Mouse (Mus musculus) activated CD4-positive, CD25-positive, alpha-beta regulatory T cell, adult 4 months (primary cell): ENCODE measurements around the gene Arhgap15. TPM values are rescaled to one million over a fixed set of nuclear protein-coding genes. Genes with fewer than 3 reads are reported as not detected.

Experiments used
- ATAC-seq: one replicate; pipeline ENCODE4 v1.8.0; 2017
- polyA plus RNA-seq, 2 experiments: library from polyadenylated mRNA; unstranded; fragments of 100-300 nt; shearing (Covaris generic); gene quantifications; one replicate each; pipeline ENCODE4 v1.2.1; 2017

The Arhgap15 gene
- polyA plus RNA-seq, 2 experiments from 2014 or later: 282 to 347 TPM

DNA sequence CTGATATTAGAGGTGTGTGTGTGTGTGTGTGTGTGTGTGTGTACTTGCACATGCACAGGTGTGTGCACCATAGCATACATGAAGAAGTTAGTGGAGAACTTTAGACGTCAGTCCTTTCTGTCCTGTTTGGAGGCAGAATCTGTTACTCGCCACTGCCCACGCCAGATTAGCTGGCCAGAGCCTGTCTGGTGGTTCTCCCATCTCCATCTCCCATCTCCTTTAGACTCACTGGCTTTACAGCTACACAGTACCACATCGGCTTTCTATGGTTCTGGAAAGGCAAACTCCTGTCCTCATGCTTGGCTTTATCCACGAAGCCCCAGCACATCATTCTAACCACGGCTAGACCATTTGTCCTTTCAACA is 608.2 kb downstream of the Arhgap15 start:
- no peak for ATAC-seq

DNA sequence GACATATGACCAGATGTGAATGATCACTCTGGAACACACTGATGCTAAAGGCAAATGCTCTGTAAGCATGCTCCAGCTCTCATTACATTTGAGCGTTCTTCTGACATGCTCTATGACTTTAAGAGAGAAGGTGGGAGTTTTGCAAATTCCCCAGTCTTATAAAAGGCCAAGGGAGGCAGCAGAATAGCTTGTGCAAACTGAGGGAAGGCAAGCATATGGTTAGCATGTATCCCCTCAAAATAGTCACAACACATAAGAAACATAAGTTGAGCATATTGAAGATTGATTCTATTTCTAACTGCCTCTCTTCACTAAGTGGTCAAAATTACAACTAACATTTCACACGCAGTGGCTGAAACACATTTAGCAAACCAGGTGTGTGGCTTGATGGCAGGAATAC is 631.6 kb downstream of the Arhgap15 start:
- no peak for ATAC-seq

DNA sequence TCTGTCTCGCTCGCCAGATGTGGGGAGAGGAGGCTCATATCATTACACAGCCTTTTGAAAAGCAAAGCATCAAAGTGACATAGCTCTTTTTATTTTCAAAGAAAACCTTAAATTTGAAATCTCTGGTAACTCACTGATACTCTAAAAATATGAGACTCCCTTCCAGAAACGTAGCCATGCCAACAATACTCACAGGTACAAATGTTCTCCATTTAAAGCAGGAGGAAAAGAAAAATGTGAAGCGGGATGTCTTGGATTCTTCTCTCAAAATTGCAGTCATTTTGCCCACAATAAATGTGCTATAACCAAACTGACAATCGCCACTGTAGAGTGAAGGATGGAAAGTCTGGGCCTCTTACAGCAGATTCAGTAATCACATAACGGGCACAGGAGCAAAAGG is 635.9 kb downstream of the Arhgap15 start:
- ATAC-seq: no peak

GRCm38 (mm10) chr2:44389556-44389955 is 640.9 kb downstream of the Arhgap15 start:
- ATAC-seq: no peak

GRCm38 (mm10) chr2:44393789-44394188 is 645.2 kb downstream of the Arhgap15 start:
- ATAC-seq: no peak

DNA sequence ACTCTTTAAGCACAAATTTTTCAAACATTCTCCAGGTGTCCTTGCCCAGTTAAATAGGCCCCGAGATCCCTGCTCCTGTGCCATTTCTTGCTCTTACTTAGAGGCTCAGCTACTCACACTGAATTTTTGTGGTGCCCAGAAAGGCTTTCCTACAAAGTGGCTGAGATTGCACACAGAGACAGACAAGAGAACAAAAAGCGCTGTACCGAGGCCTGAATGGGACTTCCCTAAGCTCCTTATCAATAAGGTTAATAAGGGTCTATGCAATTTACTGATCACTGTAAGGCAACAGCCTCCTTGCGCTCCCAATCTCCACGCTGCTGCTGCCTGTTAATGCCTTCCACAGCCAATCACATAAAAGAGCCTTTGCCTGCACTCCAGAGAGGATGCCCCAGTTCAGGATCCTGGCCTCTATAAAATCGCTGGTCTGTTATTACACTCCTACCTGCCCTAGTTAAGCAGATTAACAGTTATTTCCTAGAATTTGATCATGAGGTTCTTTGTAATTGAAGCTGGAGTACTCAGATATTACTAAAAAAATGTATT is 646.4 kb downstream of the Arhgap15 start:
- ATAC-seq: no peak

DNA sequence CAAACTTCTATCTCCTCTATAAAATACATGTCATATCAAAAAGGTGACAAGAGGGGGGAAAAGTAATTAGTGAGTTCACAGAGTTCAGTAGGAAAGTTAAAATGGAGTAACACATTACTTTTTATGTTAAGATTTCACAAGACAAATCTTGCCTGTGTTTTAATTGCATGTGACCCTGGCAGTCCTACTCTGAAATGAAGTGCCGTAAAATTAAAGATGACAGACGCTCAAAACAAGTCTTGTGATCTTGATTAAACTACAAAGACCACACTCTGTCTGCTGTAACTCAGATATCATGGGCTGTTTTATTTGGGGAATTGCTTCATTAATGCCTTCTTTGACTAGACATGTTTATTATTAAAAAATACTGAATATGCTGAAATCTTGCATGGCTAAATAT is 647.0 kb downstream of the Arhgap15 start:
- no peak for ATAC-seq

GRCm38 (mm10) chr2:44397209-44397608 is 648.6 kb downstream of the Arhgap15 start:
- ATAC-seq: no peak

DNA sequence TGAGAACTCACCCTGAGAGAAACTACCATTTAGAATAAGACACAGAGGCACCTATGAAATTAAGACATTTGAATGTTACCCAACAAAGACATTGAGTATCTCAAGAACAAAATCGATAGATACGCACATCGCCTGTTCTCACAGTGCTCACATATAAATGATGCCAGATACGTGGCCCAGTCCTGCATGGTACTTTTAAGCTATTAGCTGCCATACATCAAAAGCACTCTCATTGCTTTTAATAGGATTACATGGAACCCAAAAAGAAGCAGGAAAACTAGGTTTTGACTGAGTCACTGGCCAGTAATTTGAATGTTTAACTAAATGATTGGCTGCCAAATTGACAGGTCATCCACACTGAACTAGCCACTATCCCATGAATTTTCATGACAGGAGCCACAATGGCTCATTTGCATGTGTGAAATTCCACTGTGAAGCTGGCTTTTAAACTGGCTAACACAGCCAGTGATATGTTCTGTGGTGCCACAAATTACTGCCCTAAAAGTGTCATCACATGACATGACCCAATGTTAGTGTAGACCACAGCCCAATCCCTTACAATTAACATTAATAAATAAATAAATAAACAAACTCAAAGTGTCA is 649.2 kb downstream of the Arhgap15 start:
- ATAC-seq: no peak

GRCm38 (mm10) chr2:44399191-44399926 is 650.7 kb downstream of the Arhgap15 start:
- no peak for ATAC-seq

DNA sequence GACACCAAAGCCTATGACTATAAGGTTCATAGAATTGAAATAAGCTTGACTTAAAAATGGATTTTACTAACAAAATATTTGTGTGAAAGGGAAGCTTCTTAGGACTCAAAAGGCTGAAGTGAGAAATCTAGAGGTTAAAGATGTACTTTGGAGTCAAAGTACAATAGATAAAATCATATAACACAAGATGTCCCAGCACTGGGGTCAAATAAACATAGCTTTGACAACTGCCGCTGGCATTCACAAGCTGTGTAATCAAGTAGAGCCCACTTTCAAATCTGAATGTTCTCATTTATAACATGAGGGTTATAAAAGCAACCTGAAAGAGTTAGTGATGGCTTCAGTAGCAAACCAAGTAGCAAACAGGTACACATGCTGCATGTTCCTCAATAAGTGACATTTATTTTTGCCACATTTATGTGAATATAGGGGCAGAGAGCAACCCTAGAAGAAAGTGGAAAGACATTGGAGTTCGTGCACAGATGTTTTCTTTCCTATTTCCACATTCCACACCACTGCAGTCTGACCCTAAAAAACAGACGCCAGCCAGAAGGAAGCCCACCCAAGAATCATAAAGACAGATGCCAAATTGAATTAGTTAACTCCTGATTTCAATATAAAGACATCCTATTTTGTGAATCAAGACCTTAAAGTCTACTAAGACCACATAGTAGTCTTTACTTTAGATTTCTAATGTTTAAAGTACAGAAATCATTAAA is 653.2 kb downstream of the Arhgap15 start:
- no peak for ATAC-seq

GRCm38 (mm10) chr2:44411660-44412059 is 663.0 kb downstream of the Arhgap15 start:
- no peak for ATAC-seq

- ATAC-seq: no peak
These were observed 667.7 kb downstream of the Arhgap15 start for GRCm38 (mm10) chr2:44416331-44416730.

DNA sequence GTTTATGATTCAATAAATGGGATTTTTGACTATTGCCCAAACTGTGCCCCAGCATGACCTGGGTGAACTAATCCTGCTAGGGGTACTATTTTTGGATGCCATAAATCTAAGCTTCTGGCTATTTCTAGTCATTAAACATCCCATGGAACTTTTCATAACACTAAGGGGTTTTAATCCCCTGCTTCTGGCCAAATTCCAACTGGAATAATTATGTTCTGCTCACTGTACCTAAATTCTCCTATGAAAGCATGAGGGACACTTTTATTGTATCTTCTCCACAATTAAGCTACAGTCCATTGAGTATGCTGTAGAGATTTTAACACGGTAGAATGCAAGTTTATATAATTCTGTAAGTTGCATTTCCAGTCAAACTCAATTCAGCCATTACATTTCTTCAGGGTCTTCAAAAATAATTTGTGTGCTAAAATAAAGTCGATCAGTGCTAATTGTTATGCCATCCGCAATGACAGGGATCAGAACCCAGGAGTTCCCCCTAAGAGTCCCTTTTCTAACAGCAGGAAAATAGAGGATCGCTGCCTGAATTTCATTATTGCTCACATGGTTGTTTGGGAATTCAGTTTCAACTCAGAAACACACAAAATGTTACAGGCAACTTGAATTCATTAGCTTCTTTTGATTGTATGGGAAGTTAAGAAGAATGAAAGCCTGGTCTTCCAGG is 671.1 kb downstream of the Arhgap15 start:
- no peak for ATAC-seq

- no peak for ATAC-seq
These were observed 681.9 kb downstream of the Arhgap15 start for GRCm38 (mm10) chr2:44430521-44430920.

- ATAC-seq: no peak
These were observed 688.0 kb downstream of the Arhgap15 start for GRCm38 (mm10) chr2:44436652-44437051.

- no peak for ATAC-seq
These were observed 689.0 kb downstream of the Arhgap15 start for GRCm38 (mm10) chr2:44437496-44438057.

DNA sequence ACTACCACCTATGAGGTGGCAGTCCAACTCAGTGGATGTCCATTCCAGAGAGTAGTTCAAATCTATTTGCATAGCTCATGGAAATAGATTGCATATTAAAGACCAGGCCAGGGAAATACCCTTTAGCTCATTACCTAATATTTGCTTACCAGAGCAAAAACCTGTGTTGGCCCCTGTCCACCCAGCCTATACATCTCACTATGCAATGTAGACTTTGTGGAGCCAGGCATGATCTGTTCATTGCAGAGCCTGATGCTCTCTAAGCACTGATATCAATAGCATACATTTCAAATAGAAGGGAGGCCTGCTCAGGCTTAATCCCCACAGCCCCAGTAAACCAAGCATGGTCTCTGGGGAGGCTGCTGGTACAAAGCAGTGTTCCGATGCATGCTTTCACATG is 689.4 kb downstream of the Arhgap15 start:
- no peak for ATAC-seq

DNA sequence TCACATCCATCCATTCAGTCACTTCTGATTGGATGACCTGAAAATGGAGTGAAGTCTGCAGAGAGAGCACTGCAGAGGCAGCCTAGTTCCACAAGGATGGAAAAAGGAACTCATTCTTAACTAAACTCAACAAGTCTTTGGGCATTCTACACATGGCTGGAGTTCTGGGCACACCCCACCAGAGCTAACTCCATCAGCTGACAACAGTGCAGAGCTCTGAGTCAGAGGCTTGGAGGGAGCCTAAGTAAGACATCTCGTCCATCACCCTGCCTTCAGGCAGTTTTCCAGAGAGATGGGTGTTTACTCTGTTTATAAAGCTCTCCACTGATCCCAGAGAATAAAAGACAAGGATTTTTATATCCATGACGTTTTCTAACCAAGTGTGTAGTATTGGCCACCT is 696.3 kb downstream of the Arhgap15 start:
- ATAC-seq: no peak
